Mouse (Mus musculus): ENCODE data around the gene Rec8. TPM values are rescaled to one million over a fixed set of nuclear protein-coding genes. Genes with fewer than 3 reads are reported as not detected.
A peak's percentile ranks its signal among the peaks of the same experiment; 100 is the strongest.

Gene Rec8
- 7.9 and 9.3 TPM in 2 replicates for polyA plus RNA-seq (2015; fragmentation: Nextera tagmentation; extraction: Ambion mirVana)

DNA sequence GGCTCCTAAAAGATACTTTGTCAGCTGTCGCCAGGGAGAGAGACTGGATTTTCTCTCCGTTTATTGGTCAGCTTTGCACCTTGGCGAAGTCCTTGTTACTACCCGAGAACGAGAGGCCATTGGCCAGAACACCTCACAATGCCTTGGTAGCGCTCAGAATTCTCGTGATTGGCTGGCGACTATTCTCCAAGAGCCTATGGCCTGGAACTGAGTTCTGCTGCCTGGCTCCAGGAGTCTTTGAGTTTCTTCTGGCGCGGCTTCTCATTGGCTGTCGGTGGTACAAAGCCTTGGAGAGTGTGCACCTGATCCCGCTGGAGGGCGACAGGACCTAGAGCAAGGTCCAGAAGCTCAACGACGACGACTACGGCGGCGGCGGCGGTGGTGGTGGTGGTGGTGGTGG, at the start of gene Rec8:
TSS of gene Rec8 (plus strand) at position 216 of the 400 bp plus-strand sequence.
- no peak within 1 kb of the TSS for H3K27ac ChIP-seq

GRCm38 (mm10) chr14:55570588-55570987, 47.2 kb upstream of the Rec8 start:
- Histone ChIP-seq H3K27me3 (no peaks in the 10 kb centered on the region), H3K9me3 (replicated peaks) (no peaks in the 10 kb centered on the region), H3K36me3 (ENCODE audit: poor library complexity, severe bottlenecking) (peaks cover 52% of the 10 kb centered on the region), H3K4me2 (no peak overlapping the region), H3K4me1 (no peaks in the 10 kb centered on the region), H3K9ac (no peak overlapping the region), H3K27ac (no peak overlapping the region), H3K4me3 (no peak overlapping the region)
- WGBS = 88% methylated on average over 2 of the region's 2 CpGs
- no peak for ATAC-seq

More for the DNA sequence above, at the start of gene Rec8:
- H3K36me3 ChIP-seq (ENCODE audit: poor library complexity, severe bottlenecking) = no peaks in the 10 kb centered on the region
- H3K27me3 ChIP-seq = no peaks in the 10 kb centered on the region
- ATAC-seq = peak; percentile 71
- H3K4me1 ChIP-seq = 0 out of 2 replicates have a peak, but pooled peaks cover 5% of the 10 kb centered on the region
- peak within 1 kb of the TSS; percentile 30; the same call in 1 of the 2 replicates for H3K9ac ChIP-seq
- no peaks in the 10 kb centered on the region for H3K9me3 ChIP-seq (replicated peaks)
- H3K4me3 ChIP-seq = peak within 1 kb of the TSS; percentile 22
- 25% methylated on average over 21 of the region's 21 CpGs for WGBS
- H3K4me2 ChIP-seq = peak within 1 kb of the TSS; percentile 13

GRCm38 (mm10) chr14:55571760-55572159, 46.1 kb upstream of the Rec8 start:
- no peak overlapping the region for H3K9ac ChIP-seq
- H3K4me1 ChIP-seq = no peaks in the 10 kb centered on the region
- H3K27me3 ChIP-seq = no peaks in the 10 kb centered on the region
- ATAC-seq = no peak
- H3K9me3 ChIP-seq (replicated peaks) = no peaks in the 10 kb centered on the region
- no peak overlapping the region for H3K4me2 ChIP-seq
- peaks cover 40% of the 10 kb centered on the region for H3K36me3 ChIP-seq (ENCODE audit: poor library complexity, severe bottlenecking)
- H3K27ac ChIP-seq = no peak overlapping the region
- no peak overlapping the region for H3K4me3 ChIP-seq

DNA sequence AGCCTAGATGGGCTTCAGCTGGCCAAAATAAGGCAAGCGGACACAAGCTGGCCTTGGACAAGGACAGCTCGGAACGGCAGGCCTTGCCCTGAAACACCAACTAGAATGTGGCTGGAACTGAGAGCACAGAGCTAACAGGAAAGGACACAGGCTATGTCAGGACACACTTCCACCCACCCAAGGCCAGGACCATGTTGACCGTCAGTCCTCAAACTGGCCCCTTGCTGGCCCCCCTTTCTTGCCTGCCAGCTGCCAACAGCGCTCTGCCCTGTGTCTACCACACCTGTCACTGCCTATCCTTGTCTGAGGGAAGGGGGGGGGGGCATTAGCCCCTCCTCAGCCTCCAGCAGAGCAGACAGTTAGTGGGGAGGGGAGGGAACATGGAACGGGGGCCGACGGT, 42.5 kb upstream of the Rec8 start, which contains the start of gene Fitm1:
TSS of gene Fitm1 (plus strand) at position 316 of the 400 bp plus-strand sequence.
- Histone ChIP-seq H3K27ac (no peak within 1 kb of the TSS), H3K4me1 (peaks cover 14% of the 10 kb centered on the region), H3K4me2 (no peak within 1 kb of the TSS), H3K36me3 (ENCODE audit: poor library complexity, severe bottlenecking) (peaks cover 13% of the 10 kb centered on the region; the same call in 1 of the 2 replicates), H3K4me3 (no peak within 1 kb of the TSS), H3K9ac (no peak within 1 kb of the TSS), H3K27me3 (no peaks in the 10 kb centered on the region), H3K9me3 (replicated peaks) (no peaks in the 10 kb centered on the region)
- ATAC-seq = no peak
- WGBS = 92% methylated on average over 6 of the region's 8 CpGs

- H3K27me3 ChIP-seq = no peaks in the 10 kb centered on the region
- WGBS = 78% methylated on average over 13 of the region's 13 CpGs
- no peak overlapping the region for H3K4me3 ChIP-seq
- H3K4me1 ChIP-seq = peaks cover 14% of the 10 kb centered on the region
- H3K9me3 ChIP-seq (replicated peaks) = no peaks in the 10 kb centered on the region
- H3K27ac ChIP-seq = no peak overlapping the region
- peaks cover 13% of the 10 kb centered on the region for H3K36me3 ChIP-seq (ENCODE audit: poor library complexity, severe bottlenecking)
- H3K4me2 ChIP-seq = no peak overlapping the region
- no peak overlapping the region for H3K9ac ChIP-seq
- no peak for ATAC-seq
Observed at GRCm38 (mm10) chr14:55575711-55576110, 42.1 kb upstream of the Rec8 start.

- Histone ChIP-seq H3K9ac (no peak overlapping the region), H3K4me1 (peaks cover 14% of the 10 kb centered on the region), H3K4me2 (no peak overlapping the region), H3K27ac (no peak overlapping the region), H3K27me3 (no peaks in the 10 kb centered on the region), H3K4me3 (no peak overlapping the region), H3K9me3 (replicated peaks) (no peaks in the 10 kb centered on the region), H3K36me3 (ENCODE audit: poor library complexity, severe bottlenecking) (peaks cover 18% of the 10 kb centered on the region)
- no peak for ATAC-seq
- 82% methylated on average over 16 of the region's 16 CpGs for WGBS
Observed at GRCm38 (mm10) chr14:55576376-55576775, 41.5 kb upstream of the Rec8 start.

DNA sequence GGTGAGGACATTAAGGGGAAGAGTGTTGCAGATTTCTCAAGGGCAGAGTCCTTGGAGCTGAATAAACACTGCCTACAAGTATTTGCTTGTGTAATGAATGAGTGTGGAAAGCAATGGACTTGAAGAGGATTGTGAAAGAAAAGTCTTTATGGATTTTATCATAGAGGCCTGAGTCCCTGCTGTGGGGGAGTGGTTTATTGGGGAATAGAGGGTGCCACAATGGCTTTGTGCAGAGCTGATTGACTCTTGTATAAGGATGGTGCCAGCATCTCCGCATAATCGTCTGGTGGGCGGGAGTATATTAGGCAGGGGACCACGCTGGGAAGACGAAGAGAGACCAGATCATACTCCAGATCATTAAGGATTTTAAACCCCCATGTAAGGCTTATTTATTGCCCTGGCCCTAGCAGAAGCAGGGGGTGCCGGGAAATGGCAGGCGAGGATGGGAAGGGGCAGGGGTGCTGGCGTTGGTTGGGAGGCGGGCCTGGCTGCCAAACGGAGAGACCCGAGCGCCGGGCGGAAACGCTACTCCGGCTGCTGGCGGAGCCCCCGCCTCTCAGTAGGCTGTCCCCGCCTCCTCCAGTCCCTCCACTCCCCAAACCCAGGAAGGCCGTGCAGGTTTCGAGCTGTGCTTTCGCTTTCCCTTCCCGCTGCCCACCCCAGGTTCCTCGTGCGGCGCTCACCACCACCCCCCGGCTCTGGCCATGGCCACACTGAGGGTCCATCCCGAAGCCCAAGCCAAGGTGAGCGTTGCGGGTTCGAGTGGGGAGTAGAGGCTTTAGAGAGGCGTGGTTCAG, 39.8 kb upstream of the Rec8 start, which contains the start of gene Psme1:
TSS of gene Psme1 (plus strand) at position 253 of the 797 bp plus-strand sequence.
- peak; percentile 95 for ATAC-seq
- H3K27ac ChIP-seq = peak within 1 kb of the TSS; percentile 87
- H3K36me3 ChIP-seq (ENCODE audit: poor library complexity, severe bottlenecking) = peaks cover 25% of the 10 kb centered on the region
- H3K4me3 ChIP-seq = peak within 1 kb of the TSS; percentile 64
- H3K9me3 ChIP-seq (replicated peaks) = no peaks in the 10 kb centered on the region
- peak within 1 kb of the TSS; percentile 84 for H3K9ac ChIP-seq
- WGBS = 1% methylated on average over 32 of the region's 32 CpGs
- H3K4me2 ChIP-seq = peak within 1 kb of the TSS; percentile 89
- peaks cover 14% of the 10 kb centered on the region for H3K4me1 ChIP-seq
- no peaks in the 10 kb centered on the region for H3K27me3 ChIP-seq

DNA sequence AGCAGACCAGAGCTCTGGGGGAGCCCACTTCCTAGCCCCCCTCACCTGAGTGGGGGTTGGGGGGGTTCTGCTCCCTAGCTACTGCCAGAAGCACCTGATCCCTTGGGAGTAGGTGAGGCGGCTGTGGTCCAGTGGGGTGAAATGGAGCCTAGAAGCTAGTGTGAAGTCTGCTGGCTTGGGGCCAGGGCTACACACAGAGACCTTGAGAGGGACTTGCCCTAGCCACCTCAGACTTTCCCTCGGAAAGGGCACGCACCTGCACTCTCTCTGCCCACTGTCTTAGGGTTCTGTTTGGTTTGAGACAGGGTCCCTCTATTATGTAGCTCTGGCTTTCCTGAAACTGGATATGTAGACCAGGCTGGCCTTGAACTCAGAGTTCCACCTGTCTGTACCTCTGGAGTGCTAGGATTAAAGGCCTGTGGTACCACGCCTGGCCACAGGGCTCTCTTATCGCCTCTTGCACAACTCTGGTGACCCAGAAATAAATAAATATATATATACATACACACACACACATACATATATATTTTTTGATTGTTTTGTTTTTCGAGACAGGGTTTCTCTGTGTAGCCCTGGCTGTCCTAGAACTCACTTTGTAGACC, 39.1 kb upstream of the Rec8 start:
- no peaks in the 10 kb centered on the region for H3K9me3 ChIP-seq (replicated peaks)
- peak overlapping the region; percentile 64 for H3K4me3 ChIP-seq
- peak overlapping the region; percentile 84 for H3K9ac ChIP-seq
- H3K27me3 ChIP-seq = no peaks in the 10 kb centered on the region
- peaks cover 25% of the 10 kb centered on the region for H3K36me3 ChIP-seq (ENCODE audit: poor library complexity, severe bottlenecking)
- peaks cover 14% of the 10 kb centered on the region for H3K4me1 ChIP-seq
- peak overlapping the region; percentile 89 for H3K4me2 ChIP-seq
- 32% methylated on average over 6 of the region's 6 CpGs for WGBS
- H3K27ac ChIP-seq = peak overlapping the region; percentile 87
- peak; percentile 31 for ATAC-seq

DNA sequence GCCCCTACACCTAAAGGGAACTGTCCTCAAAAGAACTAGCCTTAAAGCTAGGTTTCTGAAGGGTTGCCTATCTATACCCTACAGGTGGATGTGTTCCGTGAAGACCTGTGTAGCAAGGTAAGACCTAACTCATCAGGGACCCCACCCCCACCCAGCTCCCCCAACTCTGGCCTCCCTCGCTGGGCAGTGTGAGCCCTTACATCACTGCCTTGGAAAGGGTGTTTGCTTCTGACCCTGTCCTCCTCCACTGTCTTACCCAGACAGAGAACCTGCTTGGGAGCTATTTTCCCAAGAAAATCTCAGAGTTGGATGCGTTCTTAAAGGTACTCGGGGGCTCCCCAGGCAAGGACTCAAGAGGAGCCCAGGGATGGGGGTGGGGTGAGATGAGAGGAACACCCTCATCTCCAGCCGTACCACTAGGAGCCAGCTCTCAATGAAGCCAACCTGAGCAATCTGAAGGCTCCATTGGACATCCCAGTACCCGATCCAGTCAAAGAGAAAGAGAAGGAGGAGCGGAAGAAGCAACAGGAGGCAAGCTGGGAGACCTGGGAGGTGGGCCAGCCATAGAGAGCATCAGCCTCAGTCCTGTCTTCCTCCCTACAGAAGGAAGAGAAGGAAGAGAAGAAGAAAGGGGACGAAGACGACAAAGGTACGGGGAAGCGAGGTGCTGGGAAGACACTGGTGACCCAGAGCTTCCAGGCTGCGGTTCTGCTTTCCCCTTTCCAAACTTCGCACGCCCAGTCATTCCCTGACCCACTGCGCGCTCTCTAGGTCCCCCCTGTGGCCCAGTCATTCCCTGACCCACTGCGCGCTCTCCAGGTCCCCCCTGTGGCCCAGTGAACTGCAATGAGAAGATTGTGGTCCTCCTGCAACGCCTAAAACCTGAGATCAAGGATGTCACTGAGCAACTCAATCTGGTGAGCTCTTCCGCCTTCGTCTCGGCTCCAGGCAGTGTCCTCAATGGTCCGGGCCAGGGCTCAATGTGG, 38.0 kb upstream of the Rec8 start:
- WGBS = 90% methylated on average over 23 of the region's 23 CpGs
- H3K36me3 ChIP-seq (ENCODE audit: poor library complexity, severe bottlenecking) = peaks cover 25% of the 10 kb centered on the region
- peaks cover 20% of the 10 kb centered on the region for H3K4me1 ChIP-seq
- H3K4me3 ChIP-seq = no peak overlapping the region
- ATAC-seq = no peak
- H3K27me3 ChIP-seq = no peaks in the 10 kb centered on the region
- H3K9ac ChIP-seq = no peak overlapping the region
- no peaks in the 10 kb centered on the region for H3K9me3 ChIP-seq (replicated peaks)
- no peak overlapping the region for H3K27ac ChIP-seq
- H3K4me2 ChIP-seq = peak overlapping the region; percentile 89; the same call in 1 of the 2 replicates

GRCm38 (mm10) chr14:55580731-55581130, 37.1 kb upstream of the Rec8 start:
- Histone ChIP-seq H3K9ac (no peak overlapping the region), H3K4me1 (peaks cover 24% of the 10 kb centered on the region)

DNA sequence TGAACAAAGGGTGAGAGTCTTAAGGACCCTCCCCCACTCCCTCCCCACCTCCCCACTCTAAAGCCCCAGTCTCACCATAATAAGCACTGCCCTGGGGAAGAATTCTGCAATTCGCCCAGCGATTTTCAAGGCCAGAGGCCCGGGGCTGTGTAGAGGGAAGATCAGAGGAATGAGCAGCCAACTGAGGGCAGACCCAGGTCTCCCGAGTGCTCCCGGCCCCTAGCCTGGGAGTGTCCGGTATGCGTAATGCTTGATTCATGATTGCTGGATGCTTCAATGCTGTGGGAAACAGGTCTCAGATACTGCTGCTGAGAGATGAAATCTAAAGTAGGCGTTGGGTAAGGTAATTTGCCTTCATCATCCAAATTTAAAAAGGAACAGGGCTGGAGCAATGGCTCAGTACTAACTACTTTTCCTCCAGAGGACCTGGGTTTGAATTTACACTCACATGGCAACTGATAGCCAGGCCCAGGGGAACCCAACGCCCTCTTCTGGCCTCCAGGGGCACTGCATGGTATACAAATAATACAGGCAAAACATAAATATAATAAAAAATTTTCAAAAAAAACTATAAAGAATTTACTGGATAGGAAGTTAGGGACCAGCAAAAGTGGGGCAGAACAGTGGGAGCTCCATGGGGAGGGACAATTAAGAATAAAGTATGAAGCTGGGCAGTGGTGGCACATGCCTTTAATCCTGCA, 35.7 kb upstream of the Rec8 start:
- no peaks in the 10 kb centered on the region for H3K27me3 ChIP-seq
- H3K9ac ChIP-seq = no peak overlapping the region
- H3K36me3 ChIP-seq (ENCODE audit: poor library complexity, severe bottlenecking) = peaks cover 30% of the 10 kb centered on the region
- no peak overlapping the region for H3K4me3 ChIP-seq
- H3K9me3 ChIP-seq (replicated peaks) = no peaks in the 10 kb centered on the region
- 72% methylated on average over 9 of the region's 9 CpGs for WGBS
- no peak overlapping the region for H3K27ac ChIP-seq
- H3K4me2 ChIP-seq = no peak overlapping the region
- peaks cover 24% of the 10 kb centered on the region for H3K4me1 ChIP-seq
- no peak for ATAC-seq

More at GRCm38 (mm10) chr14:55580731-55581130, 37.1 kb upstream of the Rec8 start:
- ATAC-seq = no peak
- no peaks in the 10 kb centered on the region for H3K27me3 ChIP-seq
- H3K9me3 ChIP-seq (replicated peaks) = no peaks in the 10 kb centered on the region
- H3K36me3 ChIP-seq (ENCODE audit: poor library complexity, severe bottlenecking) = peaks cover 25% of the 10 kb centered on the region
- H3K4me2 ChIP-seq = no peak overlapping the region
- 96% methylated on average over 16 of the region's 16 CpGs for WGBS
- H3K4me3 ChIP-seq = no peak overlapping the region
- no peak overlapping the region for H3K27ac ChIP-seq
